Mouse (Mus musculus) fat pad, adult 2 months (tissue): ENCODE data around the gene Ccser1.

Experiments used
- DNase-seq: peaks from one replicate; pipeline ENCODE4 v3.0.0-alpha.2; 2011; ENCODE audit warnings: low read depth, low spot score; ENCODE audit errors: extremely low read depth

Gene Ccser1

DNA sequence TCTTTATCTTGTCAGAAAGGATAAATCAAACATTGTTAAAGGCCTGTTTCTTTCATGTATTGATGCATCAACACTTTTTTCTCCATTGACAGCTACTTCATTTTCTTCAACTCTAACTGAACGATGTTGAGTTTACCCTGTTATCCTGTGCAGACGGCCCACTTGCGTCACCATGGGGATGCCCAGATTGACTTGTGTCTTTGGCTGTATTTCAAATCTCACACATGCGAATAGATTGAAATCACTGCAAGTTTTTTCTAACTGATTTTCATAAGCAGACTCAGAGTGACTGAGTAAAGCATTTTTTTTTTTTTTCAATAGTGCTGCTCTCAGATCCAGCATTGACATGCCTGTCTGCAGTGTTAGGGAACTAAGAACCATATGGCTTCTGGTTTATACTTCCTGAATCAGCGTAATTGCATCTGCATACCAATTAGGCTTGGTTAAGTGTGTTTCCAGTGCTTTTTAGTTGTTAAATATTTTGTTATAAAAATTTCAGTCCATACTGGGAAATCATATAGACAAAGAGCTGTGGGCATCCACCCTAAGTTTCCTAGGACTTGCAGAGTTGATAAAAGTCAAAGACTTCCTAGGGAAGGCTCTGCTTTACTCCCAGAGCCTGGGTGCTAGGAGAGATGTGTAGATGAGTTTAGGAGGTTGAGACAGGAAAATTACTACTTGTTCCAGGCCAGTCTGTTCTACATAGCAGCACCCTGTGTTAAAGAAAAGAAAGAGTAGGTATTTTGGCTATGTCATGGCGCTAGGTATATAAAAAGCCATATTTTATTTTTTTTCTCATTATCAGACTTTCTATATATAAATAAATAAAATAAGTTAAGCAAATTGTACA, 116.3 kb downstream of the Ccser1 start:
- no peak for DNase-seq

DNA sequence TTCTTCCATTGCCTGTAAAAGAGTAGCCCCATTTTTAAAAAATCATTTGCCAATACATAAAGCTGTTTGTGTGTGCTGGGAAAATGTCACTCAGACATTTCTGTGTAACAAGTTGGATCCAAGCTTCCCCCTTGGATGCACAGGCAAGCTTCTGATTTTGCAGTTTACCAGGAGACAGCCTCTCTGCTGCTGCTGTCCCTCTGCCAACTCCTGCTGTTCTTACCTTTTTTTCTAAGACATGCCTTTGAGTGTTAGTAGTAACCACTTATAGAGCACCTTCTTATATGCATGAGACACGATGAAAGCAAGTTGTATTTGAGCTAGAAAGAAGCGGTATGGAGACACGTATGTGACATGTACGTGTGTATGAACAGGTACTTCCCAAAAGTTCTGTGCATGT, 120.3 kb downstream of the Ccser1 start:
- DNase-seq: no peak

DNA sequence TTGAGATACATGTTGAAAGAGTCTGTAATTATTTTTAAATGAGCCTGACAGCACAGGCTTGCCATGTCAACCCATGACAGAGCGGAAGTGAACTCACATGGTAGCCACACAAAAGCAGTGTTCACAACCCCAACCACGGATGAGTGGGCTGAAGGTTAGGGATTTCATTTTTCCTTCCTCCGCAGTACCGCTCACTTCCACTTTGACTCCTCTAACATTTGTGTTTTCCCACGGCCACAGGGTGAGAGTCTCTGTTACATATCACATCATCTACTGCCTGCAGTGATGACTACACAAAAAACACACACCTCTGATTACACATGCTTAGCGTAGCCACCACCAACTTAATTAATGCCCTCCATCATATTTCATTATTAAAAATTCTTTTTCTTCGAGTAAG, 120.9 kb downstream of the Ccser1 start:
- DNase-seq: no peak

DNA sequence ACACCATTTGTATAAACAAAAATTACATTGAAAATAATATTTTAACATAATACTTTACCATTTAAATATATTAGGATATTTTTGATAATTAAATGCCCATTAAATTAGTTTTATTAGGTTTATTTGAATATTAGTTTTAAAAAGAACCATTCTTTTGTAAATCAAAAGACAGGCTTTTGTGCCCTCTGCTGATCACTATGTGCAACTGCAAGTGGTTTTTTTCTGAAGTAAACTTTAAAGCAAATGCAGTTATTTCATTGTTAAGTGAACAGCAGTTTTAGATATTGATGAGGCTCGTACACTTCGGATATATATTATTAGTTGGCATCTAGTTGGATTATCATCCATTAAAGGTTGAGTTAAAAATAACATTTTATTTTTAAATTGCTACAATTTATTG, 121.5 kb downstream of the Ccser1 start:
- DNase-seq: no peak

DNA sequence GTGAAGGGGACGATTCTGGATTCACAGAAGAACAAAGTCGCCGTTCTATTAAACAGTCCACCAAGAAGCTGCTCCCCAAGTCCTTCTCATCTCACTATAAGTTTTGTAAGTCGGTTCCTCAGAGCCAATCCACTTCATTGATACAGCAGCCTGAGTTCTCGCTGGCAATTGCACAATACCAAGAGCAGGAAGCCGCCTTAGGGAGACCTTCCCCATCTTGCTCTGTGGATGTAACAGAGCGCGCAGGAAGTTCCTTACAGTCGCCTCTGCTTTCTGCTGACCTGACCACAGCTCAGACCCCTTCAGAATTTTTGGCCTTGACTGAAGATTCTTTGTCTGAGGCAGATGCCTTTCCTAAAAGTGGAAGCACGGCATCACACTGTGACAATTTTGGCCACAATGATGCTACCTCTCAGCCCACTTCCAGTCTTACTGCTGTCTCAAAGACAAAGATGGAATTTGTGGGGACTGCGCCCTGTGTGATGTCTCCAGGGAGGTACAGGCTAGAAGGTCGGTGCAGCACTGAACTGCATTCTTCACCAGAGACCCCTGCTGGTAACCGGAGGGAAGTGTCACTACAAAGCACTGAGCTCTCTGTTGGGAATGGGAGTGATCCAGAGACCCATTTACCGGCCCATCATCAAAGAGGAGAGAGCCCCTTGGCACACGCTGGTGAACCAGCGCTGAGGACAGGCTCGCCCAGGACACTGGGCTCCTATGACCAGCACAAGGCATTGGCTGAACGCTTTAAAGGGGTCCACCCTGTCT, 131.4 kb downstream of the Ccser1 start:
- no peak for DNase-seq

DNA sequence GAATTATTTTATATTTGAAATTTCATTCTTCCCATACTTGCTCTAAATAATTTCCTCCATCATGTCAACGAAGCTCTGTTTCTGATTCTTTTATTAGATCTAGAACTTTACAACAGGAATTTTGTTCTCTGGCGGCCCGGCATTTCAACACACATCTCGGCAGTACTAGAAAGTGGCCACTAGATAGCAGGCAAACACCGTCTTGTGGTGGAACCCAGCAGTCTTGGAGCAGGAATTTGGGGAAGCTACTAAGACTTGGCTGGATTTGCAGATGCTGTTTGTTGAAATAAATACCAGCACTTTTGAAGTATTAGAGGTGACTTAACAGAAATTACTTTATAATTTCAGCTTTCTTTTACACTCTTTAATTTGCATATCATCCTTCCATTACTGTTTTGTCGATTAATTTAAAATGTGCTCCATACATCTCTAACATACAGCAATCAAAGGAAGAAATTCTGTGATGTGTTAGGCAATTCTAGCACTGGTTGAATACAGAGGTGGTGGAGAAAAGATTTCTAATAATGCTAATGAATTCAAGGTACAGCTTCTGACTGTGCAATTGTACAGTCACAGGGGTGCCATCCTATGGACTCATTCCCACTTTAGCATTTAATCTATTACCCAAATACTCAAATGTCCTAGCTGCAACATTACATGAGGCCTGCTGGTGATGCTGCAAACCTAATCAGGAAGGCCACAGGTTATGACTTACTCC, 135.9 kb downstream of the Ccser1 start:
- DNase-seq: no peak

DNA sequence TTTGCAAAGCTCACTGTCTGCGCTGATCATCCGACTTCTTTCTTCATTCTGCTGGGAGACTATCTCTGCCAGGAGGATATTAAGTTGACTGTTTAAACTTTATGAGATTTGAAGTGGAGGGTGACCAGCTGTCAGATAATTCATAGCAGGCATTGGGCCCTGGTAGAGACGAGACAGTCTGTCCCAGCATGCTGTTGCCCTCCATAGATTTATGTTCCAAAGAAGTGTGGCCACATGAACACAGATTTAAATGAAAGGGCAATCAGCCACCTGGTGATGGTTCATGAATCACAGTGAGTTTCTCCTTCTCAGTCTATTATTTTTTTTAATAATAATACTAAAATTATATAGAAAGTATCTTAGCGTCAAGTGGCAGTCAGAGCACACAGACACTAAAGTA, 140.7 kb downstream of the Ccser1 start:
- no peak for DNase-seq

DNA sequence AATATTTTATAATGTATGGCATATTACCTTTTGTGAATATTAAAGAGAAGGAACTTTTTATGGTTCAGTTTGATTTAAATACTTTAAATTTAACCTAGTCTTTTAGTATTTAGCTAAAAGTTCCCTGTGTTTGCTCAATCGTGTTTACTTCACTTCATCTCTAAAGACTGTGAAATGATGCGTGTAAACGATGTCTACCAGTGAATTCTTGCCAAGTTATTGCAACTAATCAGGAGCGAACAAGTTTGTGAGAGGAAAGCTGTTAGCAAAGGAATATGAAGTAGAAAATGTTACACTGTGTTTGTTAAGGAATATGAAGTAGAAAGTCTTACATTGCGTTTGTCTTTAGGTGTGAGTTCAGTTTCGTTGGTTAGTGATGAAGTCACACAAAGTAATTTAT, 142.2 kb downstream of the Ccser1 start:
- DNase-seq: no peak

DNA sequence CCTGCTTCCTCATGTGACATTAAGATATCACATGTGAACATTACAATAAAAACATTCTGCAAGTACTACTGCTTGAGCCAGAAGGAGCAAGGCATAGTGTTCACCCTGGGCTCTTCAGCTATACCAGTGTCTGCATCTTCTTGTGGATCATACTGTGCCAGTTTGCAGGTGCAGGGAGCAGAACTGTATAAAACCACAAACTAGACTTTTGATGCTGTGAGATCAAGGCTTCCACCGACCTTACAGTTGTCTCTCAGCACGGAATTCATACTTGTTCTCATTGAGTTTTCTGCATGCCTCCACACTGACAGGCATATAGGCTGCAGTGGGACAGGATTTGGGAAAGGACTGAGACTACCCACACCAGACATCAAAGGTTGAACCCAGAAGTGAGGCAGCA, 146.0 kb downstream of the Ccser1 start:
- DNase-seq: no peak

DNA sequence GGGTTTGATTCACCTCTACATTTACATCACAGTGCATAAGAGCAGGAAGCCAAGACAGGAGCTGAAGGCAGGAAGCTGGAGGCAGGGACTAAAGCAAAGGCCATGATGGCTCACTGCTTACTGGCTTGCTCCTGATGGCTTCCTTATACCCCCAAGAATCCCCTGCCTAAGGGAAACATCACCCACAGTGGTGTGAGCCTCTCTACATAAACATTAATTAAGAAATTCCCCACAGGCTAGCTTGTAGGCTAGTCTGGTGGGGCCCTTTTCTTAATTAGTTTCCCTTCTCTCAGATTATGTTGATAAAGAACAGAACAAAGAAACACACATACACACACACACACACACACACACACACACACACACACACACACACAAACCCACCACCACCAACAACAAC, 148.9 kb downstream of the Ccser1 start:
- no peak for DNase-seq

DNA sequence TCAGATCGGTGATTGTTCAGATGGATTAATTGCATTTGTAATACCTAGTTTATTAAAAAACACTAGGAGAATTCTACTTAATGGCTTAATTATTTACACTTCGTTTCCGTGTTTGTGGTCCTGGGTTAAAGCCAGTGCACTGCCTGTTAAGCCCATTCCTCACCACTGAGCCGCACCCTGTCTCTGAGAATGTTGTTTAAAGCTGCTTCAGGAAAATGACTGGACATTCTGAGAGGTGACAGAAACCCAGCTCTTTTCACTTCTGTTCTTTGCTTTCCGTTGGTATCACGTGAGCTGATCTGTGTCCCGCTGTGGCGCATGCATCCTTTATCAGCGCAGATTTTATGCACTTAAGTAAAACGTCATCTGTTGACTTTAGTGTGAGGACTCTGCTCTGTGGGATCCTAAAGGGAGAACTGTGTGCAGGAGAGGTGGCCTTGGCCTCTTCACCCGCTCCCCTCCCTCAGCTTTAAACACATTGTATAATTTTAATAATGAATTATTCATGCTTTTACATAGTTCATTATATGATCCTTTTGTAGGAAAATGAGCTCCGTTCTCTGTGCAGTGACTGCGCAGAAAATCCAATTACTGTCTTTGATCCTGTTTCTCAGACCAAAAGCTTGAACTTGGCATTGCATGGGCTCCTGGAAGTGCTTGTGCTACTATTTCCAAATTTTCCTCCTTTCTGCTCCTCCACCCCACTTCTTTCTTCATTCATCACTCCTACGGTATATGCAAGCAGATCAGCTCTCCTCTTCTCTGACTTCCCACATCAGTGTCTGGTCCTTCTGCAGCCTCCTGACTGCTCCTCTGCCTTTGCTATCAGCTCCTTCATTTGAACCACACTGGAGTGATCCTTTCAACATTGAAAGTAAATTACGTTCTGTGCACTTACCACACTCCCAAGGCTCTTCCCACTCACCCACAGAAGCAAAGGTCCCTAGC, 149.7 kb downstream of the Ccser1 start:
- DNase-seq: no peak

DNA sequence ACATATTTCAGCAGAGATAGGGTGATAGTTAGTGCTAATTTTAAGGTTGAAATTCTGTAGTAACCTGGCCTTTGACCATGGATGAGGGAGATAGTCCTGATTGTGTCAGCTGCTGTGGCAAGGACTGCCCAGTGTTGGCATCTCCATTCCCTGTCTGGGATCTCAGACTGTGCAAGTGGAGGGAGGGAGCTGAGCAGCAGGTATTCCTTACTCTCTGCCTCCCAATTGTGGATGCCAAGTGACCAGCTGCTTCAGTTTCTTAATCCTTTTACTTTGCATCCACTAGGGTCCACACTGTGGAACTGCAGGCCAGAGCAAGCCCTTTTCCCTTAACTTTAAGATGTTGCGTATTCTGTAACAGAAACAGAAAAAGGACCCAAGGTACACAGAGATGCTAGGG, 154.3 kb downstream of the Ccser1 start:
- DNase-seq: no peak

DNA sequence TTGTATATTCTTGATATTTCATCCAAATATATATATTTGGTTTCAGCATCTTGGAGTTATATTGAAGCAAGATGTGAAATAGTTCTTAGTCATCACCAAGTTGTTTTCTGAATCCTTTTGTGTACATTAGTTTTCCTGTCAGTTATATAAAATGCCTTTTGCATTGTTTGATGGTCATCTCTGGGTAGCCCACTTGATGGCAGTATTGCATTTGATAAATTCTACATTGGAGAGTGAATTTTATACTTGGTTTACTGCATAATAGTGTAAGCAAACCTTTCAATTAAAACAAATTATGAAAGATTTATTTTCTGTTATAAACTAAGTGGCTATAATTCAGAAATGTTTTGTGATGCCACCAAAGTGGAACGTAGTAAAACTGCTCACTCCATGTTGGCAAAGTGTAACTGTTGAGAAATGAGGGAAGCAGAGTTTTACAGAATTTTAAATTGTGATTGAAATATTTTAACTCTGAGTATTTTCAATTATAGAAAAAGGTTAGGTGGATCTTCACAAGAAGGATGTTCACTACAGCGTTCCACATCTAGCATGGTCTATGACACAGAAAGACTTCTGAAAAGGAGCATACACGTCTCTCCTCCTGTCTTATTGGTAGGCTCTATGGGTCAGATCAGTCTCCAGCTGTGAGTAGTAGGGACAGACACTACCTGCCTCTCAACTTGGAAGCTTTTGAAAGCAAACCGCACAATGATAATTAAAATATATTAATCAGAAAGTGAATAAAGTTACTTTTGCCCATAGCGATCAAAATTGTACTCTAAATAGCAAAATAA, 167.1 kb downstream of the Ccser1 start:
- no peak for DNase-seq

DNA sequence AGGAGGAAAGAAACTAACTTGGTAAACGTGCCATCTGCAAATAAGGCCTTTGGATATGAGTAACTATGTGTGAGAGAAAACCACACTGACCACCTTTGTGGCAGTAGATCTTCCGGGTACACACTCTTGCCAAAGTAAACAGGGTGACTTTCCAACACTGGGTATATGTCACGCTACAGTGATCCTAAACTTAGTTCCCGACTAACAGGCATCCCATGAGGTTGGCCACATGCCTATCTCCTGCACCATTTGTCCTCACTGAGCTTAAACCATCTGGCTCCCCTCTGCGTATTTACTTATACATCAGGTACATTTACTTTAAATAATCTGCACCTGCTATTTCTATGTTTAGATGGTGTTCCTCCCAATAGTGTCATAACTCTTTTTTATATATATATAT, 183.6 kb downstream of the Ccser1 start:
- DNase-seq: no peak

DNA sequence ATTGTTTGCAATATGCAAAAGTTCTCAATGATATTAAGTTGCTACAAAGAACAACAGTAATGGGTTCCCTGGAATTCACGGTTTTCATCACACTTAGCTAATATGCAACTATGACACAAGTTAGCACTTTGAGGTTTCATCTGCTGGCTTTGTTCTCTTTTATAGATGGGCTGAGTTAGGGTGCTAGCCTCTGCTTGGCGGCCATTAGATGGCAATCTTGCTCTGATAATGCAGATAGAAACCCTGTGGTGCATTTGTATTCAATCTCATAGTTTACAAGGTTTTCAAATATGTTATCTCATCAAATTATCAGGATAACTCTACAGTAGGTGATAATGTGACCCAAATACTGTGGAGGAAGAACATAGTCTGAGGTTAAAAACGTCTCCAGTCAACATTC, 202.4 kb downstream of the Ccser1 start:
- no peak for DNase-seq

DNA sequence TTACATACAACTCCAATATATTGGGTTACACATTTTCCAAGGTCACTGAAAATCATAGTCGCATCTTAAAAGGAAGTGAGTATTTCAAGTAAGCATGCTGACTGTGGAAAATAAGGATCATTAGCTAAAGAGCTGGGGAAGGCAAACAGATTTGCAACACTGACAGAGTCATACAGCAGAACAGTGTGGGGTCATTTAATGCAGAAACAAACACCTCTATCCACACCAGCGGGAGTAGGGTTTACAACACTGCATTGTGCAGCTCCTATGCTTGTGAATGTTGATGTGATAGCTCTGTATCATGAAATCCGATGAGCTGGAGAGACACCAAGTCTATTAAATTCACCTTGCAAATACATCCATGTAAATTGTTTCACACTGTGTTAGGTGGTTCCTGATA, 202.9 kb downstream of the Ccser1 start:
- DNase-seq: no peak

DNA sequence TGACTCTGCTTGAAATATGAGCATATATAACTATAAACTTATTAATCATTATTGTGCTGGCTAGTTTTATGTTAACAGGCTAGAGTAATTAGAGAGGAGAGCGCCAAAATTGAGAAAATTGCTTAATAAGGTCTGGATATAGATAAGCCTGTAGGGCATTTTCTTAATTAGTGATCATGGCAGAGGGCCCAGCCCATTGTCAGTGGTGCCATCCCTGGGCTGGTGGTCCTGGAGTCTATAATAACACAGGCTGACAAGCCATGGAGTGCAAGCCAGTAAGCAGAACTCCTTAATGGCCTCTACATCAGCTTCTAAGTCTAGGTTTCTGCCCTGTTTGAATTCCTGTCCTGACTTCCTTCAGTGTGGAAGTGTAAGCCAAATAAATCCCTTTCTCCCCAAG, 206.9 kb downstream of the Ccser1 start:
- DNase-seq: no peak

DNA sequence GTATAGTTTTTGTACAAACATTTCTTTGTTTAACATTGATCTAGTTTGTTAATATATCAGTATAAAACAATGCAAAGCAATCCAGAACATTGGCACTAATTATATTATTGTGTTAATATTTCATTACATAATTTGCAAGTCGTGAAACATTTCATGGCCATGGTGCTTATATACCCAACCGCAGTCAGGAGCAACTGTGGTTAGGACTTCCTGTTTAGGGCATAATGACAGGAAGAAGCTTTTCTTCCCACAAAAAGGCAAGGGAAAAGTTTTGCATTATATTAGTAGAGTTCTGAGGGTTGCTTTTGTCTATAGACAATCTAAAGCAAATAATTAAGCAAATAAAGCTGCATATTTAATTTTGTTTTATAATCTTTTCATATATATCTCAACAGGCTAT, 247.4 kb downstream of the Ccser1 start:
- no peak for DNase-seq

DNA sequence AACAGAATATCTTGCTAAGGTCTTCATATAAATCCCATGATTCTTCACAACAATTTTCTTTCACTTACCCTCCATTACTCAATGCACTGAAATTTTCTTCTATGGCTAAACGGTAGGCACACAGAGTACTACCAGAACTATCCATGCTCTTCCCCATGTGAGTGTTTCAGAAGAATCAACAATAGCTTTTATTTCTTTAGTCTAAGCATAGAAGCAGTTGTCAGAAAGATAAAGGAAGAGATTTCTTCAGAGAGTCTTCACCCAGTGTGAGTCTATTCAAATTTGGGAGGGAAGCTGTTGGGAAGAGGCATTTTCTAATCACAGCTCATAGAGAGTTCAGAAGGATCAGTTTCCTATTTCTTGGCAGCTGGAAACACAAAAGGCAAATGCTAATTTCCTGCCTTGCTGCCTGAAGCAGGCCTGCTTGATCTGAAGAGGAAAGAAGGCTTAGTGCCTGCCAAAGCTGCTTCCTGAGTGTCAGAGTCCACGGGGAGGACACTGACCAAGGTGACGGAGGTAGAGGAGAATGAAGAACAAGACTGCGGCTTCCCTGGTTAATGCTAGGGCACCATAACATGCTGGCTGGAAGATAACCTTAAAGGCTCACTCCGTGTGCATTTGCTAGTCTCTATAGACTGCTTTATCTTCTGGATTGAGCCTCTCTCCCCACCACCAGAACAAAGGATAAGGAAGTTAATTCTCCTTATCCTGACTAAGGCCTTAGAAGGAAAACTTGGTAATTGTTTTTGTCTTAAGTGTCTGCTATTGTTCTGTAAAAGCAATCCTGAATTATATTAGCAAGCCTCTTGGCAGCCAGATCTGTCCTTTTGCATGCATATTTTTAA, 251.0 kb downstream of the Ccser1 start:
- DNase-seq: no peak
